Mouse (Mus musculus): Measurements from ENCODE around the gene Cmah. TPM values are rescaled to one million over a fixed set of nuclear protein-coding genes. Genes with fewer than 3 reads are reported as not detected.

Gene Cmah
- total and polyA plus RNA-seq, 3 experiments, result 1.4 to 2.2 TPM; not detected in 1

GRCm38 (mm10) chr13:24467806-24468205 lies 140.6 kb downstream of the Cmah start:
- peak; percentile 86 for DNase-seq (ENCODE audit: low read depth, low spot score)
- Histone ChIP-seq H3K4me3 (ENCODE audit: control insufficient read depth in 1 of 2, insufficient read depth in 1 of 2, low read depth in 2 of 2, low read length in 2 of 2) (no peak overlapping the region), H3K36me3 (ENCODE audit: control insufficient read depth in 1 of 2, insufficient read depth in 2 of 2, low read length in 2 of 2) (peaks cover 1 to 24% of the 10 kb centered on the region in 2 experiments; a peak in 3 of 4 replicates), H3K9me3 (replicated peaks; ENCODE audit: insufficient read depth, low read length) (no peaks in the 10 kb centered on the region), H3K27ac (ENCODE audit: control insufficient read depth, low read depth, low read length) (peak overlapping the region; percentile 57; the same call in 1 of the 2 replicates), H3K9ac (ENCODE audit: control insufficient read depth, low read depth, low read length, poor library complexity, severe bottlenecking) (no peak overlapping the region), H3K27me3 (ENCODE audit: control insufficient read depth in 1 of 2, insufficient read depth in 2 of 2, low read length in 2 of 2) (no peaks in the 10 kb centered on the region), H3K4me1 (ENCODE audit: control insufficient read depth in 1 of 2, insufficient read depth in 2 of 2, low read length in 2 of 2) (peaks cover 25 to 28% of the 10 kb centered on the region in 2 experiments), H3K79me2 (ENCODE audit: control insufficient read depth, insufficient read depth, low read length, poor library complexity) (no peaks in the 10 kb centered on the region)
- TF ChIP-seq TCF12 (IDR thresholded peaks at IDR 0.05; ENCODE audit: low read depth, low read length), result peak; percentile 71
- TF ChIP-seq E2F4 (IDR thresholded peaks at IDR 0.05; ENCODE audit: borderline replicate concordance, low read depth, low read length), result no peak
- TF ChIP-seq ETS1 (IDR thresholded peaks at IDR 0.05; ENCODE audit: low read depth, low read length), result peak; percentile 74
- peak; percentile 63 for TF ChIP-seq GATA1 (IDR thresholded peaks at IDR 0.05; ENCODE audit: low read depth, low read length)
- peak; percentile 45 for TF ChIP-seq TAL1 (IDR thresholded peaks at IDR 0.05; ENCODE audit: low read length)
- TF ChIP-seq EP300 (IDR thresholded peaks at IDR 0.05; ENCODE audit: low read depth in 1 of 2, low read length in 2 of 2), result peak; percentile 86 to 94
- no peak for TF ChIP-seq KAT2A (conservative IDR thresholded peaks at IDR 0.05; ENCODE audit: low read depth, low read length)
- no peak for TF ChIP-seq ZKSCAN1 (IDR thresholded peaks at IDR 0.05; ENCODE audit: low read depth, low read length)
- peak; percentile 60; the same call in 1 of the 2 replicates for TF ChIP-seq SIN3A (IDR thresholded peaks at IDR 0.05; ENCODE audit: low read length)
- TF ChIP-seq MYB (IDR thresholded peaks at IDR 0.05; ENCODE audit: low read depth, low read length), result peak; percentile 83
- no peak for TF ChIP-seq POLR2AphosphoS5 (IDR thresholded peaks at IDR 0.05; ENCODE audit: borderline replicate concordance, low read depth, low read length)
- 0 out of 2 replicates have a peak, but pooled peaks have one; percentile 59 for TF ChIP-seq JUND (IDR thresholded peaks at IDR 0.05; ENCODE audit: low read depth, low read length)
- TF ChIP-seq USF2 (IDR thresholded peaks at IDR 0.05; ENCODE audit: borderline replicate concordance in 1 of 2, insufficient read depth in 1 of 2, low read depth in 1 of 2, low read length in 2 of 2), result no peak
- peak; percentile 13; the same call in 1 of the 2 replicates for TF ChIP-seq RCOR1 (IDR thresholded peaks at IDR 0.05; ENCODE audit: low read depth, low read length)
- no peak for TF ChIP-seq UBTF (IDR thresholded peaks at IDR 0.05; ENCODE audit: borderline replicate concordance, insufficient read depth, low read depth, low read length)
- TF ChIP-seq POLR2A (IDR thresholded peaks at IDR 0.05; ENCODE audit: control insufficient read depth in 1 of 2, insufficient read depth in 1 of 2, low read depth in 1 of 2, low read length in 2 of 2, poor library complexity in 1 of 2), result no peak
- TF ChIP-seq MAZ (IDR thresholded peaks at IDR 0.05; ENCODE audit: low read depth, low read length), result 0 out of 2 replicates have a peak, but pooled peaks have one; percentile 37

- TF ChIP-seq MXI1 (IDR thresholded peaks at IDR 0.05; ENCODE audit: low read depth, low read length) (no peak), EP300 (IDR thresholded peaks at IDR 0.05; ENCODE audit: low read depth in 1 of 2, low read length in 2 of 2) (no peak), HCFC1 (IDR thresholded peaks at IDR 0.05; ENCODE audit: low read depth, low read length) (no peak), SMC3 (IDR thresholded peaks at IDR 0.05; ENCODE audit: low read depth, low read length) (no peak), MYC (IDR thresholded peaks at IDR 0.05; ENCODE audit: low read depth, low read length) (no peak), USF2 (IDR thresholded peaks at IDR 0.05; ENCODE audit: borderline replicate concordance in 1 of 2, insufficient read depth in 1 of 2, low read depth in 1 of 2, low read length in 2 of 2) (no peak), USF1 (IDR thresholded peaks at IDR 0.05; ENCODE audit: low read depth, low read length) (no peak), TCF12 (IDR thresholded peaks at IDR 0.05; ENCODE audit: low read depth, low read length) (no peak), NELFE (IDR thresholded peaks at IDR 0.05; ENCODE audit: low read depth, low read length) (no peak), BHLHE40 (IDR thresholded peaks at IDR 0.05; ENCODE audit: borderline replicate concordance, low read depth, low read length) (no peak), UBTF (IDR thresholded peaks at IDR 0.05; ENCODE audit: borderline replicate concordance, insufficient read depth, low read depth, low read length) (no peak), JUND (IDR thresholded peaks at IDR 0.05; ENCODE audit: low read depth, low read length) (no peak), TBP (IDR thresholded peaks at IDR 0.05; ENCODE audit: low read depth, low read length) (no peak), MYB (IDR thresholded peaks at IDR 0.05; ENCODE audit: low read depth, low read length) (no peak)
- H3K36me3 ChIP-seq (ENCODE audit: control insufficient read depth in 1 of 2, insufficient read depth in 2 of 2, low read length in 2 of 2), result no peaks in the 10 kb centered on the region
- H3K4me1 ChIP-seq (ENCODE audit: control insufficient read depth in 1 of 2, insufficient read depth in 2 of 2, low read length in 2 of 2), result no peaks in the 10 kb centered on the region
- H3K79me2 ChIP-seq (ENCODE audit: control insufficient read depth, insufficient read depth, low read length, poor library complexity), result no peaks in the 10 kb centered on the region
- no peak overlapping the region for H3K27ac ChIP-seq (ENCODE audit: control insufficient read depth, low read depth, low read length)
- H3K4me3 ChIP-seq (ENCODE audit: control insufficient read depth in 1 of 2, insufficient read depth in 1 of 2, low read depth in 2 of 2, low read length in 2 of 2), result no peak overlapping the region
- H3K27me3 ChIP-seq (ENCODE audit: control insufficient read depth in 1 of 2, insufficient read depth in 2 of 2, low read length in 2 of 2), result no peaks in the 10 kb centered on the region
- H3K9me3 ChIP-seq (replicated peaks; ENCODE audit: insufficient read depth, low read length), result no peaks in the 10 kb centered on the region
- no peak for DNase-seq (ENCODE audit: low read depth, low spot score)
- H3K9ac ChIP-seq (ENCODE audit: control insufficient read depth, low read depth, low read length, poor library complexity, severe bottlenecking), result no peak overlapping the region
Observed at GRCm38 (mm10) chr13:24477564-24477963, 150.4 kb downstream of the Cmah start.
